9 mouse cellular contexts compared by ENCODE assay signal in the genomic region with DNA sequence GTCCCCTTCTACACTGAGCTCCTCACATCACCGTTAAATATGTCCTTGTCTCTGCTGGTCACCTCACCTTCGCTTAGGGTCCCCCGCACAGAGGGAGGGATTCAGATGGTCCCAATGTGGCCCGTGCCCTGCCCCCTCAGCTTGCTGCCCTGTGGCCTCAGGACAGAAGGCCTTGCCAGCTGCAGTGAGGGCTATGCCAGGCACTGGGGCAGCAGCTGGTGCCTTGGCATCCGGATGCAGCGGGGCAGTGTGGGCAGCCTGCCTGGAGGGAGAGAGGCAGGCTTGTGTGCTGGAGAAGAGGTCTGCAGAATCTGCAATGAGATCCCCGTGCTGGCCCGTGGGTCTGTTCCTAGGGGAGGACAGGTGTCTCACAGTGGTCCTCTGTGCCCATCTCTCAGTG. TPM values are rescaled to one million over a fixed set of nuclear protein-coding genes. Genes with fewer than 3 reads are reported as not detected.
DNase-seq lines count a peak whose midpoint lies in the region; TF ChIP-seq lines count a peak whose summit lies in the region.
"Had no signal": no experiment of that assay in that cellular context is flagged by ENCODE, and none has a peak within 500 bp of the region (broad histone marks: within the 10 kb centered on the region; RNA-seq: fewer than 3 reads in every experiment).

No protein-coding gene starts in this region.

- no peak for TF ChIP-seq CTCF in E14TG2a.4 (conservative IDR thresholded peaks at IDR 0.05; ENCODE audit: low read length)

- 0 out of 2 replicates have a peak overlapping the region, but pooled peaks have one; percentile 50 for H3K27ac ChIP-seq in hindbrain, embryonic 10.5 days
- no peak overlapping the region for H3K27ac ChIP-seq in heart, embryonic 10.5 days
- H3K27ac ChIP-seq: embryonic facial prominence, embryonic 13.5 days had no signal

- H3K4me1 ChIP-seq in E14TG2a.4 (replicated peaks; ENCODE audit: low read depth, low read length), result peaks cover 76% of the 10 kb centered on the region
- peaks cover 40% of the 10 kb centered on the region for H3K4me1 ChIP-seq in hindbrain, embryonic 10.5 days (replicated peaks)
- peaks cover 20% of the 10 kb centered on the region for H3K4me1 ChIP-seq in heart, embryonic 10.5 days

- intact Hi-C loops in left cerebral cortex, postnatal 25 days (cut with DNase I), result no loop called here

- H3K27me3 ChIP-seq in E14TG2a.4 (ENCODE audit: insufficient read depth, low read length), result peaks cover 11% of the 10 kb centered on the region
- H3K27me3 ChIP-seq in hindbrain, embryonic 10.5 days (ENCODE audit: insufficient read depth, poor library complexity, severe bottlenecking), result peaks cover 36% of the 10 kb centered on the region
- peaks cover 68% of the 10 kb centered on the region for H3K27me3 ChIP-seq in heart, embryonic 10.5 days (ENCODE audit: insufficient read depth, poor library complexity, severe bottlenecking)

- DNase-seq in cerebellum, postnatal 25 days, result peak; percentile 71 to 81
- no peak for DNase-seq in hindbrain, embryonic 10.5 days (ENCODE audit: low spot score)
- peak; percentile 67 to 79 for DNase-seq in left cerebral cortex, postnatal 25 days (ENCODE audit: low spot score in 2 of 2)
- DNase-seq in embryo, embryonic 11 days, result no peak
- no peak for DNase-seq in urinary bladder, adult 2 months (ENCODE audit: low spot score)
- no peak for DNase-seq in heart, embryonic 10.5 days (ENCODE audit: low spot score)
- DNase-seq in adrenal gland, adult 2 months, result no peak

- 85% methylated on average over 8 of the region's 8 CpGs for WGBS in hindbrain, embryonic 10.5 days
- 82% methylated on average over 8 of the region's 8 CpGs for WGBS in heart, embryonic 10.5 days

- peak overlapping the region; percentile 48 for H3K4me3 ChIP-seq in E14TG2a.4 (replicated peaks; ENCODE audit: low read length)
- H3K4me3 ChIP-seq in hindbrain, embryonic 10.5 days, result no peak overlapping the region
- H3K4me3 ChIP-seq in heart, embryonic 10.5 days, result no peak overlapping the region
- H3K4me3 ChIP-seq: embryonic facial prominence, embryonic 13.5 days had no signal

- no peaks in the 10 kb centered on the region for H3K9me3 ChIP-seq in E14TG2a.4 (ENCODE audit: low read length)
- H3K9me3 ChIP-seq in hindbrain, embryonic 10.5 days, result no peaks in the 10 kb centered on the region
- no peaks in the 10 kb centered on the region for H3K9me3 ChIP-seq in heart, embryonic 10.5 days
- H3K9me3 ChIP-seq: embryonic facial prominence, embryonic 13.5 days had no signal

- H3K36me3 ChIP-seq in E14TG2a.4 (ENCODE audit: insufficient read depth, low read length), result peaks cover 6% of the 10 kb centered on the region
- no peaks in the 10 kb centered on the region for H3K36me3 ChIP-seq in hindbrain, embryonic 10.5 days
- H3K36me3 ChIP-seq in heart, embryonic 10.5 days, result no peaks in the 10 kb centered on the region
- H3K36me3 ChIP-seq: embryonic facial prominence, embryonic 13.5 days had no signal

RNA-seq across cellular contexts. Expression of gene Nrxn2, which starts 34.8 kb away (rescaled TPM):
- 4.4 and 13.2 TPM in 2 replicates for polyA plus RNA-seq in hindbrain, embryonic 10.5 days (2016; fragmentation: Nextera tagmentation; extraction: Ambion mirVana)
- 100 to 1,000 TPM; 627 to 654 TPM for total RNA-seq in left cerebral cortex, postnatal 25 days (2021)
- polyA plus RNA-seq in urinary bladder, adult 2 months (2012; rRNA removed), result 1.3 and 1.5 TPM in 2 replicates
- 0.10 and 1.1 TPM in 2 replicates for polyA plus RNA-seq in heart, embryonic 10.5 days (2016; fragmentation: Nextera tagmentation; extraction: Ambion mirVana)
- 10 to 100 TPM; 12.1 to 14.0 TPM for total RNA-seq in adrenal gland, adult 2 months (2021)
- polyA plus RNA-seq in adrenal gland, adult 2 months (2012; rRNA removed), result 14.3 and 18.1 TPM in 2 replicates

RNA-seq across cellular contexts. Expression of gene Rasgrp2, which starts 54.2 kb away (rescaled TPM):
- polyA plus RNA-seq in hindbrain, embryonic 10.5 days (2016; fragmentation: Nextera tagmentation; extraction: Ambion mirVana), result 20.5 and 20.7 TPM in 2 replicates
- 10 to 100 TPM; 49.8 to 86.4 TPM for total RNA-seq in left cerebral cortex, postnatal 25 days (2021)
- polyA plus RNA-seq in urinary bladder, adult 2 months (2012; rRNA removed), result 106 and 109 TPM in 2 replicates
- polyA plus RNA-seq in heart, embryonic 10.5 days (2016; fragmentation: Nextera tagmentation; extraction: Ambion mirVana), result 59.9 and 61.6 TPM in 2 replicates
- 10 to 100 TPM; 31.4 to 37.0 TPM for total RNA-seq in adrenal gland, adult 2 months (2021)
- polyA plus RNA-seq in adrenal gland, adult 2 months (2012; rRNA removed), result 79.6 and 84.5 TPM in 2 replicates

Comparison
In these comparisons a context has a peak if more than half of its experiments do, and no peak if none do; other contexts are left out.
1. DNase-seq: peak in cerebellum, postnatal 25 days (2 of 2) and left cerebral cortex, postnatal 25 days (2 of 2); none in hindbrain, embryonic 10.5 days (single experiment), embryo, embryonic 11 days (single experiment), urinary bladder, adult 2 months (single experiment), heart, embryonic 10.5 days (single experiment) and adrenal gland, adult 2 months (single experiment).